ENCODE assay signal across 9 mouse cellular contexts in genomic region chr3:136007846-136008245, GRCm38 (mm10).
DNase-seq lines count a peak whose midpoint lies in the region; ATAC-seq and TF ChIP-seq lines count a peak whose summit lies in the region.
"Had no signal": no experiment of that assay in that cellular context is flagged by ENCODE, and none has a peak within 500 bp of the region (broad histone marks: within the 10 kb centered on the region; RNA-seq: fewer than 3 reads in every experiment).

No protein-coding gene starts in this region.

- TF ChIP-seq CTCF in lung, postnatal 0 days (IDR thresholded peaks at IDR 0.05): no peak

- H3K4me2 ChIP-seq in lung, postnatal 0 days (replicated peaks; ENCODE audit: low read depth, low read length): peak overlapping the region; percentile 33
- peak overlapping the region; percentile 68 for H3K4me2 ChIP-seq in heart, embryonic 13.5 days
- H3K4me2 ChIP-seq in neural tube, embryonic 14.5 days (ENCODE audit: low read depth, low read length): peak overlapping the region; percentile 17; the same call in 1 of the 2 replicates
- H3K4me2 ChIP-seq: liver, embryonic 15.5 days had no signal

- 7% methylated on average over 9 of the region's 9 CpGs for WGBS in lung, postnatal 0 days
- WGBS in heart, embryonic 13.5 days: 5% methylated on average over 9 of the region's 9 CpGs
- 28% methylated on average over 9 of the region's 9 CpGs for WGBS in neural tube, embryonic 14.5 days

- no peak for ATAC-seq in lung, postnatal 0 days
- peak; percentile 49; the same call in 1 of the 2 replicates for ATAC-seq in heart, embryonic 13.5 days (ENCODE audit: extremely low read depth, insufficient number of reproducible peaks, low FRiP score, low TSS enrichment)
- ATAC-seq in neural tube, embryonic 14.5 days (ENCODE audit: low read depth): peak; percentile 85

- H3K4me3 ChIP-seq in lung, postnatal 0 days (ENCODE audit: low read depth, low read length): no peak overlapping the region
- peak overlapping the region; percentile 37 for H3K4me3 ChIP-seq in heart, embryonic 13.5 days
- no peak overlapping the region for H3K4me3 ChIP-seq in neural tube, embryonic 14.5 days (ENCODE audit: low read depth, low read length)
- H3K4me3 ChIP-seq: liver, embryonic 15.5 days had no signal

- H3K27me3 ChIP-seq in lung, postnatal 0 days (replicated peaks; ENCODE audit: insufficient read depth, low read length): no peaks in the 10 kb centered on the region
- H3K27me3 ChIP-seq in heart, embryonic 13.5 days (replicated peaks): no peaks in the 10 kb centered on the region
- no peaks in the 10 kb centered on the region for H3K27me3 ChIP-seq in neural tube, embryonic 14.5 days (ENCODE audit: control insufficient read depth, insufficient read depth, low read length)
- H3K27me3 ChIP-seq: liver, embryonic 15.5 days had no signal

- TF ChIP-seq EP300 in lung, postnatal 0 days (IDR thresholded peaks at IDR 0.05): no peak

- no peak overlapping the region for H3K27ac ChIP-seq in lung, postnatal 0 days (ENCODE audit: low read length)
- H3K27ac ChIP-seq in heart, embryonic 13.5 days (replicated peaks): peak overlapping the region; percentile 91
- no peak overlapping the region for H3K27ac ChIP-seq in neural tube, embryonic 14.5 days (ENCODE audit: low read depth, low read length)
- H3K27ac ChIP-seq: liver, embryonic 15.5 days had no signal

- no peak overlapping the region for H3K9ac ChIP-seq in lung, postnatal 0 days (replicated peaks; ENCODE audit: low read depth)
- peak overlapping the region; percentile 42; the same call in 1 of the 2 replicates for H3K9ac ChIP-seq in heart, embryonic 13.5 days
- H3K9ac ChIP-seq in neural tube, embryonic 14.5 days (replicated peaks; ENCODE audit: low read depth, low read length): no peak overlapping the region
- H3K9ac ChIP-seq: liver, embryonic 15.5 days had no signal

- DNase-seq in lung, postnatal 0 days (ENCODE audit: low spot score): peak; percentile 51
- DNase-seq in lung, postnatal 36 days: no peak
- peak; percentile 43 for DNase-seq in embryo, embryonic 10 days (ENCODE audit: low spot score)
- peak; percentile 18 to 55 for DNase-seq in layer of hippocampus, postnatal 10 days (ENCODE audit: low spot score in 2 of 2)
- no peak for DNase-seq in urinary bladder, postnatal 4 days (ENCODE audit: low spot score in 2 of 2)
- no peak for DNase-seq in urinary bladder, adult 18-20 months (ENCODE audit: low spot score in 2 of 2)

- no peaks in the 10 kb centered on the region for H3K9me3 ChIP-seq in lung, postnatal 0 days (ENCODE audit: low read length)
- H3K9me3 ChIP-seq in heart, embryonic 13.5 days: no peaks in the 10 kb centered on the region
- H3K9me3 ChIP-seq in neural tube, embryonic 14.5 days (ENCODE audit: control insufficient read depth, low read length): no peaks in the 10 kb centered on the region
- H3K9me3 ChIP-seq: liver, embryonic 15.5 days had no signal

- no peaks in the 10 kb centered on the region for H3K36me3 ChIP-seq in lung, postnatal 0 days (ENCODE audit: insufficient read depth, low read length)
- H3K36me3 ChIP-seq in heart, embryonic 13.5 days: no peaks in the 10 kb centered on the region
- H3K36me3 ChIP-seq in neural tube, embryonic 14.5 days (ENCODE audit: control insufficient read depth, insufficient read depth, low read length): no peaks in the 10 kb centered on the region
- H3K36me3 ChIP-seq: liver, embryonic 15.5 days had no signal

- no peaks in the 10 kb centered on the region; the same call in 1 of the 2 replicates for H3K4me1 ChIP-seq in lung, postnatal 0 days (ENCODE audit: insufficient read depth, low read depth, low read length)
- H3K4me1 ChIP-seq in heart, embryonic 13.5 days: peaks cover 30% of the 10 kb centered on the region
- H3K4me1 ChIP-seq in neural tube, embryonic 14.5 days (ENCODE audit: control insufficient read depth, insufficient read depth, low read length): no peaks in the 10 kb centered on the region
- H3K4me1 ChIP-seq: liver, embryonic 15.5 days had no signal

Comparison
In these comparisons a context has a peak if more than half of its experiments do, and no peak if none do; other contexts are left out.
1. DNase-seq: peak in lung, postnatal 0 days (single experiment), embryo, embryonic 10 days (single experiment) and layer of hippocampus, postnatal 10 days (2 of 2); none in lung, postnatal 36 days (single experiment), urinary bladder, postnatal 4 days (0 of 2) and urinary bladder, adult 18-20 months (0 of 2).
2. H3K4me2 ChIP-seq: peak in every context shown above with its lines; median percentile 68 in heart, embryonic 13.5 days; 33 in lung, postnatal 0 days; 17 in neural tube, embryonic 14.5 days.